1 mouse cellular context compared by ENCODE assay signal in the genomic region with DNA sequence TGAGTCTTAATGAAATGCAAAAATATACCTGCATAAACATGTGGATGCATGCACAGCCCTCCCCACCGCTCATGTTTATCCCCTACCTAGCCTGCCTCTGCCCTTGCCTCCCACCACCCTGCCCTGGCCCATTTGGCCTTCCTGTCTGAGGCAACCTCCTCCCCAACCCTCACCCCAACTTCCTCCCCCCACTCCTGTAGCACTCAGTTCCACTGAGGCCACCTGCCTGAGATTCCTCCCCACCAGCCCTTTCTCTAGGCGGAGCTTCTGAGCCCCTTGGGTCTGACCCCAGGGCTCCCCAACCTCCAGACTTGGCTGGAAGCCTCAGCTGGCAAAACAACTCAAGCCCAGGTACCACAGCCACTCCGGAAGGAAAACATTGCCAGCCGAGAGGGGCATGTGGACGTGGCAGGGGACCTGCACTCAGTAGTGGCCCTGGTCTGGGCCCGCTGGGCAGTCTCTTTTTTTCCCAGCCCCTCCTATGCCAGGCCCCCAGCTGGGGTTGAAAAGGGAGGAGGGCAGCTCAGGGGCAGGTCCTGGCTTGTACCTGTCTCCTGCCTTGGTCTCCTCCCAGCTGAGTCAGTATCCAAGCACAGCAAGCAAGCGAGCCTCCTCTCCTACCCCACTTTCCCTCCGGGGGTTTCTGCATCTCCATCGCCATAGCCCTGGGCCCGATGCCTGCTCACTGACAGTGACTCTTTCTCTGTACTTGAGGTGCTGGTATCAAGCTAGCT.
TF ChIP-seq lines count a peak whose summit lies in the region.

No protein-coding gene starts in this region.

TF ChIP-seq in ES-E14, 5 proteins besides CTCF, POLR2A, EP300 and RAD21:
- TF ChIP-seq CHD2 (IDR thresholded peaks at IDR 0.05; ENCODE audit: low read depth, low read length) (no peak), MAFK (IDR thresholded peaks at IDR 0.05; ENCODE audit: insufficient read depth, low read depth, low read length) (no peak), ZC3H11A (IDR thresholded peaks at IDR 0.05; ENCODE audit: borderline replicate concordance, low read depth, low read length) (no peak), HCFC1 (IDR thresholded peaks at IDR 0.05; ENCODE audit: borderline replicate concordance, insufficient read depth, low read length) (no peak), ZNF384 (IDR thresholded peaks at IDR 0.05; ENCODE audit: low read depth, low read length) (no peak)
TF ChIP-seq in ES-E14: peak in this region for 0.
